Mouse (Mus musculus) cerebellum, adult 2 months (tissue): Measurements from ENCODE around the gene Ltbp3. TPM values are rescaled to one million over a fixed set of nuclear protein-coding genes. Genes with fewer than 3 reads are reported as not detected.

Experiments used
- DNase-seq, 2 experiments: peaks; one replicate each; pipeline ENCODE4 v3.0.0; 2021
- H3K27ac ChIP-seq: fragments of 200-500 bp; 2 replicates; pipeline ENCODE4 v1.5.1; 2012; ENCODE audit warnings: low read length, control low read depth, inconsistent platforms; ENCODE audit not compliant: insufficient read depth
- H3K27me3 ChIP-seq: fragments of 200-500 bp; 2 replicates; pipeline ENCODE4 v1.6.1; 2012; ENCODE audit warnings: inconsistent platforms, mild to moderate bottlenecking, low read length, moderate library complexity; ENCODE audit not compliant: control insufficient read depth, insufficient read depth
- H3K4me1 ChIP-seq: fragments of 200-500 bp; 2 replicates; pipeline ENCODE4 v1.6.1; 2011; ENCODE audit warnings: low read length; ENCODE audit not compliant: control insufficient read depth, insufficient read depth
- H3K4me3 ChIP-seq: fragments of 200-500 bp; replicated peaks from 2 replicates; pipeline ENCODE3; 2011; ENCODE audit warnings: mild to moderate bottlenecking, low read depth, low read length, control low read depth; ENCODE audit not compliant: insufficient read depth
- CTCF ChIP-seq: fragments of 200-500 bp; IDR thresholded peaks from 2 replicates; pipeline ENCODE4 v1.5.1; 2011; ENCODE audit warnings: low read depth, mild to moderate bottlenecking, control low read depth, low read length, moderate library complexity, borderline replicate concordance; ENCODE audit not compliant: insufficient read depth
- POLR2A ChIP-seq: fragments of 200-500 bp; IDR thresholded peaks from 2 replicates; pipeline ENCODE4 v1.6.1; 2011; ENCODE audit warnings: low read length, control low read depth, borderline replicate concordance; ENCODE audit not compliant: insufficient read depth
- WGBS: fragments of 180-500 bp; shearing (Covaris S2); methylation state at CpG from one replicate; pipeline ENCODE4 v1.1.7; 2018; 5-methylcytosine and 5-hydroxymethylcytosine counted together
- polyA plus RNA-seq: library from polyadenylated mRNA; depleted of rRNA; stranded (reverse); fragments of >200 nt; gene quantifications from 2 replicates; pipeline ENCODE4 v1.2.3, GENCODE M21; 2012

The Ltbp3 gene
- polyA plus RNA-seq, 1 experiment, result 165 TPM

DNA sequence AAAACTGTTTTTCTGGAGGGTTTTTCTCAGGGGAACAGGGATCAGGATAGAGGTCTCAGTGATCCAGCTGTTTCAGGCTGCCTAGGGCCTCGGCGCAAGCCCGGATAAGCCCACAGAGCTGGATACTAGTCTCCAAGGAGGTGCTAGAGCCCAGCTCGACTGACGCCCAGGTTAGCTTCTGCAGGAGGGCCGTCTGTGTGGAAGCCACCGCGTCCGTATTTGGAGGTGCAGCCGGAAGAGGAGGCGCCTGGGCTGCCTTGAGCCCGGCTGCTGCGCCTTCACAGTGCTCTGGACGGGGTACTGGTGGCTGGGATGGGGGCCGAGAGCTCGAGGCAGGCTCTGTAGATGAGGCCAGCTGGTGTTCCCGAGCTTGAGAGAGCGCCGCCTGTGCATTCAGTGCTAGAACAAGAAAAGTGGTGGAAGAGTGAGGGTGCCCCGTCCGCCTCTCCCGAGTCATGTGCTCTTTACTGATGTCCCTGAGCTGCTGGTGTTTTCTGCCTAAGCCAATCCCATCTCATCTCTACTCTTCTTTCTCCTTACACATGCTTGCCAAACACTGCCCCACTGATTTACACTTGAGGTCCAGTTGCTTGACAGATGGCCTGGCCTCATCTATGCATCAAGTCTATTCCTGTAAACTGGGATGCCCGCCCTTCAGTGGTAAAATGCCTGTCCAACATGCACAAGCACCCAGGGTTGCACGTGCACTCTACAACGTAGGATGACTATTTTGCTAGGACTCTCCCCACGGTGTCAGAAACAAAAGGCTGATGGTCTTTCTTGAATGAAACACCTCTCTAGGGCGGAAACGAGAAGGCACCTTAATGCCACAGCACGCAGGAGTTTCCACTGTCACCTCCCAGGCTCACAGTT is 10.2 kb upstream of the Ltbp3 start:
- Histone ChIP-seq H3K4me3 (peak overlapping the region; percentile 80), H3K27me3 (no peaks in the 10 kb centered on the region), H3K27ac (no peak overlapping the region), H3K4me1 (peaks cover 13% of the 10 kb centered on the region; the same call in 1 of the 2 replicates)
- TF ChIP-seq POLR2A, result no peak
- no peak for TF ChIP-seq CTCF
- peak; percentile 57 to 62 for DNase-seq
- 53% methylated on average over 29 of the region's 29 CpGs for WGBS

DNA sequence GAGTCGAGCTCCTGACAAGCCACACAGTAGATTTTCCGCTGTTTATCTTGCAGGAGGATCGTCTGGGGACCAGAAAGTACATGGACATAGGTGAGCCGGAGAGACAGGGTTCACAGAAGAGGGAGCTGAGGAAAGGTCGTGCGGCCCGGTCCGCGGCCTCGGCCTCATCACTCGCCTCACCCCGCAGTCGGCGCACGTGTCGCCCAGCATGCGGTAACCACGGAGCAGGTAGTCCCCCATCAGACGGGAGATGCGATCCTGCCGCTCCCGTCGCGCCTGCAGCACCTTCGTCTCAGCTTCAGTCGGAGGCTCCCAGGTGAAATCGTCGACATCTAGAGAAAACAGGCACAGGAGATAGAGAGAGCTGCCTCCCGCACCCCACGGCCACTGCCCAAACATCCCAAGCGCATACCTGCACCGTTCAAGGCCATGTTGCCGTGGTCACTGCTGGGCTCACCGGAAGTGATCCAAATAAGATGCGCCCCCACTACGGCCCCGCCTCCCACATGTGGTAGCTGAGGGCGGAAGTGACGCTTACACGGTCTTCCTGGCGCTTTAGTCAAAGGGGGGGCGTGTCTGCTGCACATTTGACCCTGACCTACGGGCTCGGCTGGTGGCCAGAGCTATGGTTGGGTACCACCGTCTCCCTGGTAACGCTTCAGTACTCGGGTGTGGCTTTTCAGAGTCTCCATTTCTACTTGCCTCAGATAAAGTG is 9.3 kb upstream of the Ltbp3 start:
- WGBS, result under 1% methylated on average over 47 of the region's 47 CpGs
- DNase-seq, result peak; percentile 93
- peaks cover 13% of the 10 kb centered on the region; the same call in 1 of the 2 replicates for H3K4me1 ChIP-seq

DNA sequence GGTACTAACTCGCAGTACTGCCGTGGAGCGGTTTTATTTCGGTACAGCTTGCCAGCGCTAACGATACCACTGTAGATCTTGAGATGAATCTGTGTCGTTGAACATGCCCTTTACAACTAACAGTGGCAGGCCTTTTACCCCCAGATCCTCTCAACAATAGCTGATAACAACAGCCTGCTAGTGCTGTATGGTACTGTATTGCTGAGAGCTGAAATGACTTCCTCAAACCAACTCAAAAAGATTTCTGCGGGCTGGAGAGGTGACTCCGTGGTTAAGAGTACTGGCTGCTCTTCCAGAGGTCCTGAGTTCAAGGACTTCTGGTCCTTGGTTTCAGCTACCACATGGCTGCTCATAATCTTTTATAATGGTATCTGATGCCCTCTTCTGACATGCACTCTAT is 6.4 kb upstream of the Ltbp3 start:
- TF ChIP-seq POLR2A (no peak), CTCF (no peak)
- WGBS, result 76% methylated on average over 9 of the region's 9 CpGs
- H3K27ac ChIP-seq, result no peak overlapping the region
- DNase-seq, result no peak
- H3K4me1 ChIP-seq, result peaks cover 5% of the 10 kb centered on the region; the same call in 1 of the 2 replicates
- no peaks in the 10 kb centered on the region for H3K27me3 ChIP-seq
- H3K4me3 ChIP-seq, result no peak overlapping the region

More for the DNA sequence above, 9.3 kb upstream of the Ltbp3 start:
- H3K27ac ChIP-seq, result peak overlapping the region; percentile 15; the same call in 1 of the 2 replicates
- H3K4me3 ChIP-seq, result peak overlapping the region; percentile 80
- peak; percentile 95 for TF ChIP-seq POLR2A
- no peak for TF ChIP-seq CTCF
- no peaks in the 10 kb centered on the region for H3K27me3 ChIP-seq

DNA sequence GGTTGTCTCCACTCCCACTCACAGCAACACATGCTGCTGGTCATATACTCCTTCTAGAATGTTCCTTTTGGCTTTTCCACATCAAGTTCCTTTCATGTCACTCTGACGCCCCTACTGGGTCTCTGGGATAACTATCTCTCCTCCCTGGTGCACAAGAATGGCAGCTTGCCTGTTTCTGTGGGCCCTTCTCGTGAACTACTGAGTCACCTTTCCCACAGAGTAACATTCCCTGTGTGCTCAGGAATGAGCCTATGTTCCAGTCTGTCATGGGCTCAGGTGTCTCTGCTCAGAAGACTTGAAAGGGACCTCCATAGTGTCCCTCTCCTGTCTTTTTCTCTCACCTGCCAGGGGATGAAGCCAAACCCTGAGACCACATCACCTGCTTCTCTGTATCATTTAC is 1.3 kb upstream of the Ltbp3 start:
- no peak for DNase-seq
- Histone ChIP-seq H3K4me1 (peaks cover 22% of the 10 kb centered on the region), H3K27me3 (no peaks in the 10 kb centered on the region), H3K27ac (no peak overlapping the region), H3K4me3 (no peak overlapping the region)
- 80% methylated on average over 2 of the region's 2 CpGs for WGBS
- TF ChIP-seq POLR2A (no peak), CTCF (no peak)

DNA sequence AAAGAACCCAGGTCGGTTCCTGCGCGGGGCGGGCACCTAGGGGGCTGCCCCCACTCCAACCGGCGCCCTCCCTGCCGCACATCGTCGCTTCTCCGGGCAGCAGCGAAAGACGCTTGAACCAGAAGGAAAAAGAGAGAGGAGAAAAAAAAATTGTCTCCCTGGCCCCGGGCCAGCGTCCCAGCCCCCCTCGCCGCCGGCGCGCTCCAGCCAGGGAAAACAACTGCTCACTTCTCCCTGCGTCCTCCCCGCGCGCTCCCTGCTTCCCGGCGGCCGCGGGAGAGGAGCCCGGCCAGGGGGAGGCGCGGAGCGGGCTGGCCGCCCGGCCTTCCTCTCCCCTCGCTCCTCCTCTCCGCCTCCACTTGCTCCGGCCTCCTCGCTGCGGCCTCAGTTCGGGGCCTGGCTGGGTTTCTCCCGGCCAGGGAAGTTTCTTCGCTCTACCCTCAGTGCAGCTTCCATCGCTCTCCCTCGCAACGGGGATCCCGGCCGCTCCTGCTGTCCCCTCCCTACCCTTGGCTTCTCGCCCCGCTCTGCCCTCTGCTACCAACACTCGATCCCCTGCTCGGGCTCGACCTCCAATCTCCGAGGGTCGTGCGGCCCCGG is 1.0 kb downstream of the Ltbp3 start:
- Histone ChIP-seq H3K4me1 (peaks cover 29% of the 10 kb centered on the region), H3K4me3 (peak overlapping the region; percentile 77), H3K27ac (peak overlapping the region; percentile 83), H3K27me3 (no peaks in the 10 kb centered on the region)
- DNase-seq, result peak; percentile 83 to 85
- under 1% methylated on average over 53 of the region's 55 CpGs for WGBS
- TF ChIP-seq CTCF, result no peak
- no peak for TF ChIP-seq POLR2A

DNA sequence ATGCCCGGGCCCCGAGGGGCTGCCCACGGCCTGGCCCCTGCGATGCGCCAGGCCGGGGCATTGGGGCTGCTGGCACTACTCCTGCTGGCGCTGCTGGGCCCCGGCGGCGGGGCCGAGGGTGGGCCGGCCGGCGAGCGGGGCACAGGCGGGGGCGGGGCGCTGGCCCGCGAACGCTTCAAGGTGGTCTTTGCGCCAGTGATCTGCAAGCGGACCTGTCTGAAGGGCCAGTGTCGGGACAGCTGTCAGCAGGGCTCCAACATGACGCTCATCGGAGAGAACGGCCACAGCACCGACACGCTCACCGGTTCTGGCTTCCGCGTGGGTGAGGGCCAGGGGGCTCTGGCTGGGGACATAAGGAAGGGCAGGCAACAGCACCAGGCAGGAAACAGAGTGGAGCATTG is 1.5 kb downstream of the Ltbp3 start:
- WGBS, result under 1% methylated on average over 32 of the region's 32 CpGs
- no peaks in the 10 kb centered on the region for H3K27me3 ChIP-seq
- H3K27ac ChIP-seq, result peak overlapping the region; percentile 83
- H3K4me3 ChIP-seq, result peak overlapping the region; percentile 77
- H3K4me1 ChIP-seq, result peaks cover 29% of the 10 kb centered on the region
- no peak for DNase-seq
- TF ChIP-seq CTCF (no peak), POLR2A (no peak)

DNA sequence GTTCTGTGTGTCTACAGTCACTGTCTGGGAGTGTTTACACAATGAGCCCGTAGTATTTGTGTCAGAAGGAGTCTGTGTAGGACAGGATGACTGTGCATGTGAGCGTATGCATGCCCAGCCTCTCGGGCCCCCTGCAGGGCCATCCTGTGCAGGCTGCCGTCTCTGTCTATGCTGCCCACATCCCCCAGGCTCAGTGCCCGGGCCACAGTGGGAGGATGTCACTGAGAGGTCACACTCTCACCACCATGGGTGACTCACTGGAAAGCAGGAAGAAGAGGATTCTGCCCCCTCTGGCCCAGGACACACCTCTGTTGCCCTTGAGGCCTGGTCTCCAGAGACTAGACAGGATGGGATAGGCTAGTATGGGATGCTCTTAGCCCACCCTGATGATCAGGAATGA is 2.9 kb downstream of the Ltbp3 start:
- 5% methylated on average over 5 of the region's 5 CpGs for WGBS
- Histone ChIP-seq H3K27me3 (no peaks in the 10 kb centered on the region), H3K4me3 (peak overlapping the region; percentile 41), H3K4me1 (peaks cover 29% of the 10 kb centered on the region), H3K27ac (no peak overlapping the region)
- TF ChIP-seq POLR2A (no peak), CTCF (no peak)
- DNase-seq, result peak; percentile 64 to 79
